ENCODE assay signal across 8 mouse cellular contexts in the genomic region with DNA sequence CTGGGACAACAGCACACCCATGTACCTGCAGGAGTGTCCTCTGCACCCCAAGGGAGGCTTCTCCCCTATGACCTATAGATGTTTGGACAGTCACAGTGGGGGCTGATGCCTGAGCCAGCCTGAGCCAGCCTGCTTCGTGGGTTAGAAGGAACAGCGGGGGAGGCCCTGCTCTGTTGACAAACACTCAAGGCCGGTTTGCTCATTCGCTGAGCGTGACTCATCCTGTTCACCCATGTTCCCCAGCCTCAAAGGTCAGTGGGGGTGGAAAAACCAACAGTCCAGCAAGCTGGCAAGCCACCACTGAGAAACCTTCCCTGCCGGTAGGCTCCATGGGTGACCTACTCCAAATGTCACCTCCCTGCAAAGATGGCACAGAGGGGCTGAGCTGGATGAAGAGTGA. TPM values are rescaled to one million over a fixed set of nuclear protein-coding genes. Genes with fewer than 3 reads are reported as not detected.
DNase-seq lines count a peak whose midpoint lies in the region; ATAC-seq lines count a peak whose summit lies in the region.

No protein-coding gene starts in this region.

- no peak overlapping the region for H3K4me3 ChIP-seq in lung, embryonic 15.5 days
- H3K4me3 ChIP-seq in forebrain, embryonic 10.5 days = no peak overlapping the region

- ATAC-seq in lung, embryonic 15.5 days (ENCODE audit: borderline replicate concordance, extremely low read depth, low FRiP score, low TSS enrichment) = 0 out of 2 replicates have a peak, but pooled peaks have one; percentile 47

- no peaks in the 10 kb centered on the region for H3K27me3 ChIP-seq in lung, embryonic 15.5 days
- no peaks in the 10 kb centered on the region for H3K27me3 ChIP-seq in forebrain, embryonic 10.5 days (ENCODE audit: poor library complexity, severe bottlenecking)

- H3K27ac ChIP-seq in lung, embryonic 15.5 days = no peak overlapping the region
- no peak overlapping the region for H3K27ac ChIP-seq in forebrain, embryonic 10.5 days

- 35% methylated on average over 6 of the region's 6 CpGs for WGBS in lung, embryonic 15.5 days
- 81% methylated on average over 6 of the region's 6 CpGs for WGBS in forebrain, embryonic 10.5 days

- H3K4me2 ChIP-seq in lung, embryonic 15.5 days = no peak overlapping the region

- peak; percentile 31 to 75 for DNase-seq in urinary bladder, adult 18-20 months (ENCODE audit: low spot score in 2 of 2)
- DNase-seq in urinary bladder, postnatal 10 days (ENCODE audit: low spot score) = no peak
- peak; percentile 32 for DNase-seq in kidney, adult 18-20 months
- DNase-seq in thymus, adult 18-20 months = no peak
- no peak for DNase-seq in right cerebral cortex, postnatal 36 days (ENCODE audit: low spot score in 2 of 2)
- no peak for DNase-seq in forebrain, embryonic 10.5 days (ENCODE audit: extremely low spot score, low spot score)
- no peak for DNase-seq in frontal cortex, postnatal 25 days (ENCODE audit: low spot score in 2 of 2)

- H3K9me3 ChIP-seq in lung, embryonic 15.5 days = no peaks in the 10 kb centered on the region
- no peaks in the 10 kb centered on the region for H3K9me3 ChIP-seq in forebrain, embryonic 10.5 days

- no peak overlapping the region for H3K9ac ChIP-seq in lung, embryonic 15.5 days

- H3K36me3 ChIP-seq in lung, embryonic 15.5 days = 0 out of 2 replicates have a peak, but pooled peaks cover 3% of the 10 kb centered on the region
- peaks cover 30% of the 10 kb centered on the region for H3K36me3 ChIP-seq in forebrain, embryonic 10.5 days (replicated peaks)

- peaks cover 11% of the 10 kb centered on the region for H3K4me1 ChIP-seq in lung, embryonic 15.5 days
- H3K4me1 ChIP-seq in forebrain, embryonic 10.5 days = peaks cover 9% of the 10 kb centered on the region

RNA-seq across cellular contexts. Expression of a gene that starts 32.0 kb away (rescaled TPM):
- polyA plus RNA-seq in lung, embryonic 15.5 days (2015; fragmentation: Nextera tagmentation; extraction: Ambion mirVana) = 28.2 and 29.3 TPM in 2 replicates
- 13.4 and 13.9 TPM in 2 replicates for polyA plus RNA-seq in forebrain, embryonic 10.5 days (2016; fragmentation: Nextera tagmentation; extraction: Ambion mirVana)

Comparison
In these comparisons a context has a peak if more than half of its experiments do, and no peak if none do; other contexts are left out.
1. DNase-seq: peak in urinary bladder, adult 18-20 months (2 of 2) and kidney, adult 18-20 months (single experiment); none in urinary bladder, postnatal 10 days (single experiment), thymus, adult 18-20 months (0 of 2), right cerebral cortex, postnatal 36 days (0 of 2), forebrain, embryonic 10.5 days (single experiment) and frontal cortex, postnatal 25 days (0 of 2).